Mouse (Mus musculus) E14TG2a.4 (cell line): ENCODE data around the gene Gm17482.

Experiments
- CTCF ChIP-seq: conservative IDR thresholded peaks from 2 replicates; pipeline ENCODE4 v1.5.1; 2014; ENCODE audit warnings: low read length
- NANOG ChIP-seq: IDR thresholded peaks from 2 replicates; pipeline ENCODE4 v1.6.1; 2014; ENCODE audit warnings: borderline replicate concordance, low read length, mixed read lengths

DNA sequence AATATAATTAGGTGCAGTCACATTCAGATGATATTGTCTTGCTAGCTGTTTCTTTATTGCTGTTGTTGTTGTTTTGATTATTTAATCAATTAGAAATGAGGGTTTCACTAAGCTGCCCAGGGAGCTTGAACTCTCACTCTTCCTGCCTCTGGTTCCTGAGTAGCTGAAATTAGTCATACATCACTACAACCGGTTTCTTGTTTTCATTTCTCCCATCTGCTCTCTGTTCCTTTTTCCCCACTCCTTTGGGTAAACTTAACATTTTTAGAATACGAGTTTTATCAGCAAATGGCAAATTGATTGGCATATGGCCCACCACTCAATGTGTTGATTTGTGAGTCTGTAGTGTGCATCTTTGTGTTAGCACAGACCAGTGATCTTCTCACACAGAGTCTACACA lies 80.0 kb downstream of the Gm17482 start:
- TF ChIP-seq CTCF (no peak), NANOG (no peak)
